Mouse (Mus musculus): ENCODE results near the gene Whrn.

DNA sequence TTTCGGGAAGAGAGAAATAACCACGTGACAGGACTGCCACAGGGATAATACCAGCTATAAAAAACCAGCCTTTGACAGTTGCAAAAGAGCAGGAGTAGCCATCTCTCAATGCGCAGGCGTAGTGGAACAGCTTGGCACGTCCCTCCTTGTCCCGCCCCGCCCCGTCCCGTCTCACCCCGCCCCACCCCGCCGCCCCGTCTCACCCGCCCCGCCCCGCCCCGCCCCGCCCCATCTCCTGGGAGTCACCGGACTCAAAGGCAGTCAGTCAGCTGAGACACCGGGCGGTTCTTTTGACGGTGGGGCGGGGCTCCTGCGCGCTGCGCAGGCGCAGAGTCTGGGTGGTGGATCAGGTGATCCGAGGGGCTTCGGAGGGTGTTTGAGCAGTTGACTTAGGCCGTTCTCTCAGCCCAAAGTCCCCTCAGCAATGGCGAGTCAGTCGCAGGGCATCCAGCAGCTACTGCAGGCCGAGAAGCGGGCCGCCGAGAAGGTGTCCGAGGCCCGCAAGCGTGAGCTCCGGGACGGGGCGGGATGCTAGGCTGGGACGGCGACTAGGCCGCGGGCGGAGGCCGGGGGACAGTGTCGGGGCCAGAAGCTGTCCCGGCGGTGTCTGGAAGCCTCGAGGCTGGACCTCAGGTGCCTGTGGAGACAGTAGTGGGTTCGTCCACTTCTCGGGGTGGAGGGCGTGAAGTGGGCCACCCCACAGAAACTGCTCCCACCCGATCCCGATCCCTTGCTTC, 48.9 kb upstream of the Whrn start, which contains the start of gene Atp6v1g1:
- TF ChIP-seq CTCF (IDR thresholded peaks at IDR 0.05; ENCODE audit: low read depth, low read length) (no peak), POLR2A (IDR thresholded peaks at IDR 0.05; ENCODE audit: borderline replicate concordance, low read depth, low read length) (no peak)

Data from bone marrow macrophage, adult 2 months (primary cell).